Mouse (Mus musculus) hindbrain, embryonic 11.5 days (tissue): ENCODE data around the gene Parp3. TPM values are rescaled to one million over a fixed set of nuclear protein-coding genes. Genes with fewer than 3 reads are reported as not detected.

Experiments
- ATAC-seq: fragments of 200-750 bp; cut with Nextera tagmentation; 2 replicates; pipeline ENCODE4 v1.8.0; 2017; ENCODE audit warnings: mild to moderate bottlenecking, moderate TSS enrichment, moderate library complexity; ENCODE audit not compliant: low FRiP score
- DNase-seq: peaks from one replicate; pipeline ENCODE4 v3.0.0-alpha.2; 2015; ENCODE audit warnings: low spot score
- H3K27ac ChIP-seq: fragments of 300-500 bp; sonication (generic); 2 replicates; pipeline ENCODE4 v1.5.1; 2014; ENCODE audit warnings: mild to moderate bottlenecking, low read depth, low read length
- H3K27me3 ChIP-seq: fragments of 300-500 bp; sonication (generic); 2 replicates; pipeline ENCODE4 v1.6.1; 2014; ENCODE audit warnings: mild to moderate bottlenecking, low read length, moderate library complexity, mixed read lengths; ENCODE audit not compliant: control insufficient read depth, insufficient read depth
- H3K36me3 ChIP-seq: fragments of 300-500 bp; sonication (generic); 2 replicates; pipeline ENCODE4 v1.6.1; 2014; ENCODE audit warnings: mild to moderate bottlenecking, low read length, moderate library complexity, mixed read lengths; ENCODE audit not compliant: control insufficient read depth, insufficient read depth
- H3K4me1 ChIP-seq: fragments of 300-500 bp; sonication (generic); replicated peaks from 2 replicates; pipeline ENCODE4 v1.6.1; 2014; ENCODE audit warnings: low read length, mixed read lengths; ENCODE audit not compliant: control insufficient read depth, insufficient read depth
- H3K4me2 ChIP-seq: fragments of 300-500 bp; sonication (generic); replicated peaks from 2 replicates; pipeline ENCODE4 v1.6.1; 2014; ENCODE audit warnings: mild to moderate bottlenecking, low read depth, low read length
- H3K4me3 ChIP-seq: fragments of 300-500 bp; sonication (generic); 2 replicates; pipeline ENCODE4 v1.5.1; 2014; ENCODE audit warnings: low read depth, low read length
- H3K9ac ChIP-seq: fragments of 300-500 bp; sonication (generic); 2 replicates; pipeline ENCODE4 v1.6.1; 2014; ENCODE audit warnings: low read depth, low read length
- H3K9me3 ChIP-seq: fragments of 300-500 bp; sonication (generic); 2 replicates; pipeline ENCODE4 v1.6.1; 2016; ENCODE audit warnings: low read length; ENCODE audit not compliant: control insufficient read depth
- WGBS: fragments of 180-500 bp; shearing (Covaris S2); extraction: QIAGEN DNeasy Blood & Tissue Kit; methylation state at CpG from one replicate; pipeline ENCODE4 v1.1.7; 2014; 5-methylcytosine and 5-hydroxymethylcytosine counted together
- polyA plus RNA-seq: library from polyadenylated mRNA; unstranded; fragments of >200 nt; fragmentation: Nextera tagmentation; extraction: Ambion mirVana; gene quantifications from 2 replicates; pipeline ENCODE4 v1.2.1, GENCODE M21; 2014

The Parp3 gene
- polyA plus RNA-seq, 1 experiment from 2014 or later: 1.4 TPM

DNA sequence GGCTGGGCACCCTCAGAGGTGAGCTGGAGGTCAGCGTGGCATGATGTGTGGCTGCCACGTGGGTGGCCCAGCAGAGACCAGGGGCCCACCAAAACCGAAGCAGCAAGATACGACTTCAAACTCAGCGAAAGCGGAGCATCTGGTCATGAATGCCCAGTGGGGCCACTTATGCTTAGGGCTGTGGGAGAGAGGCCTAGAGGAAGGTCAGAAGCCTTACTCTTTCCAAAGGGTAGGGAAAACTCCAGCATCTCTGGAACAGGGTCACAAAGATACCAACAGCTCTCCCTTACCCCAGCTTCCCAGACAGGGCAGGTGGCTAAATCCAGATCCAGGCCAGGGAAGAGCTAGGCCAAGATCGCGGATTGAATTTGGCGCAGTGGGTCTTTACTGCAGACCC lies 19.6 kb downstream of the Parp3 start:
- Histone ChIP-seq H3K36me3 (peaks cover 17% of the 10 kb centered on the region), H3K9ac (peak overlapping the region; percentile 93), H3K9me3 (no peaks in the 10 kb centered on the region), H3K27ac (peak overlapping the region; percentile 98), H3K4me2 (peak overlapping the region; percentile 97), H3K4me1 (peaks cover 31% of the 10 kb centered on the region), H3K27me3 (no peaks in the 10 kb centered on the region), H3K4me3 (peak overlapping the region; percentile 82)
- no peak for ATAC-seq
- 32% methylated on average over 9 of the region's 9 CpGs for WGBS
- no peak for DNase-seq

DNA sequence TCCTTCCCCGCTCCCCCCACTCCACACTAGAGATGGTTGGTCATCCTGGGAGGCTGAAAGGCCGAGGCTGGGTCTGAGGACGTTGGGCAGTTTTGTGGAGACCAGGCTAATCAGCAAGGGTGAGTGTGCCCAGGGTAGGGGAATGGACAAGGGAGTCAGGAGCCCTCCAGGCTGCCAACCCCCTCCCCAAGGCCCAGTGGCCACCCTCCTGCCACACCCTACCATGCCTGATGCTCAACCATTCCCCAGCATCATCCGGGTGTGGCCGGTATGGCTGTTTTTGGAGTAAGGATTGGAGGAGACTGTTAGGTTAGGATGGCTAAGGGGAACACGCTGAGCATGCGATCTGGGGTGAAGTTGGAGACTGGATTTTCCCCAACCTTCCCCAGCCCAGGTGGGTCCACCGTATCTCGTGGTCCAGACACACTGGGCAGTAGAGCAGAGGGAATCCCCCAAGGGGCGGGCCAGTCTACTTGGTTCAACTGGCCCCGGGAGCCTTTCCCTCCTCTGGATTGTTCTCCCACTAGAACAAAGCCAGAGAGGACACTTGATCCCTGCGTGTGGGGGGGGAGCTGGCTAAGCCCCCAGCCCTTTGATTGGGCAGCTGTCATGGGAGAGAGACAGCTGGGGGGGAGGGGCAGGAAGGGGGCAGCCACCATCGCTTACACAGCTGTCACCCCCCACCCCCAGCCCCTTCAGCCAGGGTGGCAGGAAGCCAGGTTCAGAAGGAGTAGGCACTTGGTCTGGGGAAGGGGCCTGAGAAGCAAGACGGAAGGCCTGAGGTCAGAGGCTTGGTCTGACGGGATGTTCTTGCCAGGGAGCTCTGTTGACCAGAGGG lies 20.2 kb downstream of the Parp3 start:
- ATAC-seq (peak; percentile 8), DNase-seq (peak; percentile 73)
- Histone ChIP-seq H3K9ac (peak overlapping the region; percentile 93), H3K4me3 (peak overlapping the region; percentile 82), H3K4me1 (peaks cover 31% of the 10 kb centered on the region), H3K27ac (peak overlapping the region; percentile 98), H3K9me3 (no peaks in the 10 kb centered on the region), H3K27me3 (no peaks in the 10 kb centered on the region), H3K36me3 (peaks cover 12% of the 10 kb centered on the region; the same call in 1 of the 2 replicates), H3K4me2 (peak overlapping the region; percentile 97)
- WGBS: 28% methylated on average over 14 of the region's 15 CpGs

DNA sequence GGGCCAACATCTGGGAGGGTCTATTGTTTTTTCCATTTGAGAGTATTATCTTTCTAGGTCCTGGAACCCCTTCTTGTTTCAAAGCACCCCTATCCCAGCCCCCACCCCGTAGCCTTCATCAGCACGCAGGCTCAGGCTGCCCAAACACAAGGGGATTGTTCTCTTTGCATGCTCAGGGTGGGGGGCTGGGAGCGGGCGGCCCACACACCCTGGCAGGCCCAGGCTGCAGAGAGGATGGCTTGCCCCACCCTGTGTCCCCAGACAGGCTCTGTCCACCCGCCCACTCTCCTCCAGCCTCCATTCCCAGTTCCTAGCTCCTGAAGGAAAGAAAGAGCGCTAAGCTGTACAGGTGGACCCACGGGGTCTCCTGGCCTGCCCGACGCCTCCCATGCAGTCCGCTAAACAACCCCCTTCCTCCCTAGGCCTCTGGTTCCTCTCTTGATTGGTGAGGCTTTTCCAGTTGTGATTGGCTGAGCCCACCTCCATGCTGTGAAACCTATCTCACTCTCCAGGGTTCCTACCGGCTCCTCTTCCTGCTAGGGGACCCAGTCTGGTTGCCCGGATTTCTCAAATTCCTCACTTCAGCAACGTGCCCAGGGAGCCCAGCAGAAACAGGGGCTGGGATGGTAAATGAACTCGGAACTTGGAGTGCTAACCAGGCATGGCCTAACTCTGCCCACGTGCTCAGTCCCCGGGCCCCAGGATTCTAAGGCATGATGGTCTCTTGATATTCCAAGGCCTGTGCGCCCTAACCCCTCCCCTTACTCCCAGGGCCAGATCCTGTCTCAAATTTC lies 21.7 kb downstream of the Parp3 start:
- Histone ChIP-seq H3K36me3 (0 out of 2 replicates have a peak, but pooled peaks cover 2% of the 10 kb centered on the region), H3K9me3 (no peaks in the 10 kb centered on the region), H3K4me1 (peaks cover 31% of the 10 kb centered on the region), H3K9ac (peak overlapping the region; percentile 93), H3K4me3 (peak overlapping the region; percentile 82), H3K27me3 (no peaks in the 10 kb centered on the region), H3K27ac (peak overlapping the region; percentile 98), H3K4me2 (peak overlapping the region; percentile 97)
- WGBS: under 1% methylated on average over 16 of the region's 17 CpGs
- peak; percentile 15 for ATAC-seq
- peak; percentile 62 for DNase-seq

DNA sequence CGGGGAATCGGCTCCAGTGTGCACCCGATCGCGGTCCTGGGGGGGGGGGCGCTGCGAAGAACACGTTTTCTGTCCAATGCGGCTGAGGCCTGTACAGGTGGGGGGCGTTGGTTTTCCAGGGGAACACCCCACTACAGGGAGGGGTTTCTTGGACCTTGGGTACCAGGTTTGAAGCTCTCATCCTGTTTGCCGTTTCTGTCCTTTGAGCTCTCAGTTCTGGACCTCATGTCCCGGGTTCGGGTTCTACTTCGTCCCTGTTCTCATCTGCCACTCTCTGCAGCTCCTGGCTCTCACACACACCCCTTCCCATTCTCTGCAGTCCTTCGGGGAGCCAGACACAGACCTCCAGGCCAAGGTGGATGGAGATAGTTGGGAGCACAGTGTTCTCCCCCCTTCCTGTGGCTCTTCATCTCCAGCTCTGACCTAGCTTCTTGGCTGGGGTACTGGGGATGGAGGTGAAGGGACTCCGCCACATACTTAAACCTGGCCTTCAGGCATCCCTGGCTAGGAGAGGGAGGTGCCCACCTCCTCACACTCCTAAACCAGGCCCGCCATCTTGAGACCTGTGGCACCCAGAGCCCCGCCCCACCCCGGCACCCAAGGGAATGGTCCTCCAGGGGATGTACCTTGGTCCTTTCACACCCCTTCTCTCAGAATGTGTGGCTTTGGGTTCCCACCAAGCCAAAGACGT lies 22.5 kb downstream of the Parp3 start:
- H3K27ac ChIP-seq: peak overlapping the region; percentile 98
- WGBS: under 1% methylated on average over 17 of the region's 20 CpGs
- peaks cover 31% of the 10 kb centered on the region for H3K4me1 ChIP-seq
- ATAC-seq (peak; percentile 10; the same call in 1 of the 2 replicates), DNase-seq (peak; percentile 72)
- H3K9me3 ChIP-seq: no peaks in the 10 kb centered on the region
- no peaks in the 10 kb centered on the region for H3K27me3 ChIP-seq
- H3K9ac ChIP-seq: peak overlapping the region; percentile 93
- H3K4me3 ChIP-seq: peak overlapping the region; percentile 82
- peak overlapping the region; percentile 97 for H3K4me2 ChIP-seq
- no peaks in the 10 kb centered on the region for H3K36me3 ChIP-seq

DNA sequence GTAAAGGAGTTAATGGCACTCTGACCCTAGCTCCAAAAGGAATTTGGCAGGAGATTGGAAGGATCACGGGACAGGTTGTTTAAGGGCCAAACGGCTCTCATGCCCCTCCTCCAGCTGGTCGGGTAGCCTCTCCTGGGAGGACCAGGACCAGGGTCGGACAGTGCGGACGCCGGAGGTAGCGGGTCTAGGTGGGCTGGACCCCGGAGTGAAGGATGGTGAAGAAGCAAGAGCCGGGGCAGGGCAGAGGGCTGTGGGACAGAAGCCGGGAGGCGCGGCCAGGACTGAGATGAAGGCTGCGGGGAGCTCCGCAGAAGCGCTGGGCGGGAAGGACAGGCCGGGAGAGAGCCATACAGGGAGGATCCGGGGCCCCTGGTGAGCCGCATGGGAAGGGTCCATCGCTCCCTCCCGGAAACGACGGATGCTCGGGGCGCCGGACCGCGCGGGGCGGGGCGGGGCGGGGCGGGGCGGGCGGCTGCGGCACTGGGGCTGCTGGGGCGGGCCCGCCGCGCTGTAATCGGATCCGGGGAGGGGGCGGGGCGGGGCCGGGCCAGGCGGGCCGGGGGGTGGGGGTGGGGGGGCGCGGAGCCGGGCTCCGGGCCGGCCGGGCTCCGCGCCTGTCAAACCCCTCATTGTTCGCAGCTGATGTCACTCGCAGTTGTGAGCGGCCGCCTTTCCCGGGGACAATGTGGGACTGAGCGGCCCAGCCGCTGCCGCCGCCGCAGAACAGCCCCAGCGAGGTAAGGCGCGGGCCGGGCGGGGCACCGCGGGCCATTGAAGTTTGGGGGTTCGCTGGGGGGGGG lies 23.3 kb downstream of the Parp3 start, which contains the start of gene Pcbp4:
Gene Pcbp4, plus strand, starts transcription at position 21 of the 800 bp plus-strand sequence.
- no peaks in the 10 kb centered on the region for H3K27me3 ChIP-seq
- ATAC-seq: peak; percentile 79
- H3K4me3 ChIP-seq: peak within 1 kb of the TSS; percentile 82
- 0% methylated on average over 35 of the region's 74 CpGs for WGBS
- peak within 1 kb of the TSS; percentile 97 for H3K4me2 ChIP-seq
- no peaks in the 10 kb centered on the region for H3K36me3 ChIP-seq
- DNase-seq: peak; percentile 82
- H3K9me3 ChIP-seq: no peaks in the 10 kb centered on the region
- peak within 1 kb of the TSS; percentile 98 for H3K27ac ChIP-seq
- H3K4me1 ChIP-seq: peaks cover 31% of the 10 kb centered on the region
- peak within 1 kb of the TSS; percentile 93 for H3K9ac ChIP-seq

DNA sequence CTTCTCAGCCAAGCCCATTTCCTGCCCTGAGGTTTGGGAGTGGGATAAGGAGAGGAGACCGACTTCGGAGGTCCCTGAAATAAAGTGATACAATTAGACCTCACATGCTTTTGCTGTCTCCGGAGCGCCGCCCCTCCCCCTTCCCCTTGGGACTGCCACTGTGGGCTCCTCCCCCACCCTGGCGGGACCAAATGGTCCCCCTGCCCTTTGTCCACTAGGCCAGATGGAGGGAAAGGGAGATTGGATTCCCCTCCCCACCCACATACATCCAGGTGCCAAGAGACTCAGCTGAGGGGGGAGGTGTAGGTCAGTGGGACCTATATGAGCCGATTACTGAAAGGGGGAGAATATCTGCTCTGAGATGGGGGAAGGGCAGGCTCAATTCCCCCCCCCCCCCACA lies 23.9 kb downstream of the Parp3 start:
- Histone ChIP-seq H3K27me3 (no peaks in the 10 kb centered on the region), H3K4me3 (peak overlapping the region; percentile 82), H3K9me3 (no peaks in the 10 kb centered on the region), H3K27ac (peak overlapping the region; percentile 98), H3K4me1 (peaks cover 33% of the 10 kb centered on the region), H3K4me2 (peak overlapping the region; percentile 97), H3K9ac (peak overlapping the region; percentile 93), H3K36me3 (no peaks in the 10 kb centered on the region)
- WGBS: 0% methylated on average over 7 of the region's 7 CpGs
- ATAC-seq: peak; percentile 15; the same call in 1 of the 2 replicates
- peak; percentile 78 for DNase-seq

DNA sequence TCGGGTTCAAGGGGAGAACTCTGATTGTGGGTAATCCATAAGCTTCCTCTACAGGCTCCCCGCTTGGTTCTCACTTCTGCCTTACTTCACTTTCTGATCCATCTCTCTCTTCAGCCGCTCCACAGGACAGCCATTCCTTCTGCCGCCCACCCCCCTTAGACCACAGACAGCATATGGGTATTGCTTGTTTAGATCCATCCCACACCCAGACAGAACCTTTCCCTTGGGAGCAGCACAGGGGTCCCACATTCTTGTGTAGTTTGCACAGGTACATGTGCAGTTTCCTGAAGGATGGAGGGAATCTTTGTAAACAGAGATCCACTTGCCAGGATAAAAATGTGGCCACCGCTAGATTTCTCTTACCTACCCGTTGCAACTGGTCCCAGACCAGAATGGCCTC lies 24.4 kb downstream of the Parp3 start:
- H3K4me1 ChIP-seq: peaks cover 32% of the 10 kb centered on the region
- peak overlapping the region; percentile 82 for H3K4me3 ChIP-seq
- H3K9me3 ChIP-seq: no peaks in the 10 kb centered on the region
- DNase-seq (no peak), ATAC-seq (no peak)
- peak overlapping the region; percentile 93 for H3K9ac ChIP-seq
- H3K27ac ChIP-seq: peak overlapping the region; percentile 98
- H3K27me3 ChIP-seq: no peaks in the 10 kb centered on the region
- no peaks in the 10 kb centered on the region for H3K36me3 ChIP-seq
- WGBS: 24% methylated on average over 6 of the region's 6 CpGs
- peak overlapping the region; percentile 97 for H3K4me2 ChIP-seq
